Mouse (Mus musculus) kidney, adult 9 months (tissue): ENCODE data around the gene Acvr1b.

Experiments used
- DNase-seq: peaks from one replicate; pipeline ENCODE4 v3.0.0; 2022

Gene Acvr1b

GRCm38 (mm10) chr15:101146100-101146965 lies 27.5 kb upstream of the Acvr1b start:
- DNase-seq: no peak

- DNase-seq: no peak
Observed at GRCm38 (mm10) chr15:101147115-101147909, 26.6 kb upstream of the Acvr1b start.

- DNase-seq: peak; percentile 44
Observed at GRCm38 (mm10) chr15:101147910-101148273, 26.0 kb upstream of the Acvr1b start.

- DNase-seq: no peak
Observed at GRCm38 (mm10) chr15:101148604-101149003, 25.3 kb upstream of the Acvr1b start.

GRCm38 (mm10) chr15:101151409-101152261 lies 22.2 kb upstream of the Acvr1b start:
- no peak for DNase-seq

GRCm38 (mm10) chr15:101154700-101155616 lies 18.9 kb upstream of the Acvr1b start:
- no peak for DNase-seq

- no peak for DNase-seq
Observed at GRCm38 (mm10) chr15:101160128-101160527, 13.7 kb upstream of the Acvr1b start.

- DNase-seq: no peak
Observed at GRCm38 (mm10) chr15:101160591-101160990, 13.3 kb upstream of the Acvr1b start.

- DNase-seq: no peak
Observed at GRCm38 (mm10) chr15:101161534-101161933, 12.3 kb upstream of the Acvr1b start.

- DNase-seq: no peak
Observed at GRCm38 (mm10) chr15:101163056-101163458, 10.8 kb upstream of the Acvr1b start.

- DNase-seq: no peak
Observed at GRCm38 (mm10) chr15:101163854-101164253, 10.0 kb upstream of the Acvr1b start.

- no peak for DNase-seq
Observed at GRCm38 (mm10) chr15:101164291-101164690, 9.6 kb upstream of the Acvr1b start.

- DNase-seq: peak; percentile 81
Observed at GRCm38 (mm10) chr15:101165658-101166437, 8.0 kb upstream of the Acvr1b start.

- no peak for DNase-seq
Observed at GRCm38 (mm10) chr15:101167553-101167952, 6.3 kb upstream of the Acvr1b start.

GRCm38 (mm10) chr15:101169910-101170309 lies 4.0 kb upstream of the Acvr1b start:
- no peak for DNase-seq

- DNase-seq: no peak
Observed at GRCm38 (mm10) chr15:101170413-101170980, 3.4 kb upstream of the Acvr1b start.

GRCm38 (mm10) chr15:101171272-101171671 lies 2.6 kb upstream of the Acvr1b start:
- DNase-seq: no peak

- no peak for DNase-seq
Observed at GRCm38 (mm10) chr15:101172016-101172415, 1.9 kb upstream of the Acvr1b start.

GRCm38 (mm10) chr15:101174294-101175130 lies 645 bp downstream of the Acvr1b start:
- DNase-seq: no peak

- DNase-seq: no peak
Observed at GRCm38 (mm10) chr15:101175131-101175460, 1.2 kb downstream of the Acvr1b start.
